Mouse (Mus musculus) thymus, postnatal 4 days (tissue): ENCODE measurements around the gene Gm10800.
"Not testable (repeated sequence)": the region's sequence is repeated elsewhere in the genome, so short reads cannot be mapped to it uniquely, and the experiment has no call there.

Experiments used
- DNase-seq: peaks from one replicate; pipeline ENCODE4 v3.0.0; 2021

Gm10800 gene

DNA sequence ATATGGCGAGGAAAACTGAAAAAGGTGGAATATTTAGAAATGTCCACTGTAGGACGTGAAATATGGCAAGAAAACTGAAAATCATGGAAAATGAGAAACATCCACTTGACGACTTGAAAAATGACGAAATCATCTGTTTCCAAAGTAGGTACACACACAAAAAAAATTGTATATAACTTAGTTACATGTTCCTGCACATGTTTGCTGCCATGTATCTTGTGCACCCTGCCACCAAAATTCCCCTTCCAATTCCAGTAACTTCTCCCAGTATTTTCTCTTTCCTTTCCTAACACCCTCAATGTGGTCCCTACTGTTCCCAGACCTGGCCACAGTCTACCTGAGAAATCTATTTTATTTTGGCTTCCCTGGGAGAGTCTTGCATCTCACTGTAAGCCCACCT lies at the start of gene Gm10800:
Gene Gm10800, minus strand, starts transcription at position 101 of the 400 bp plus-strand sequence.
- DNase-seq, result not testable (repeated sequence)

DNA sequence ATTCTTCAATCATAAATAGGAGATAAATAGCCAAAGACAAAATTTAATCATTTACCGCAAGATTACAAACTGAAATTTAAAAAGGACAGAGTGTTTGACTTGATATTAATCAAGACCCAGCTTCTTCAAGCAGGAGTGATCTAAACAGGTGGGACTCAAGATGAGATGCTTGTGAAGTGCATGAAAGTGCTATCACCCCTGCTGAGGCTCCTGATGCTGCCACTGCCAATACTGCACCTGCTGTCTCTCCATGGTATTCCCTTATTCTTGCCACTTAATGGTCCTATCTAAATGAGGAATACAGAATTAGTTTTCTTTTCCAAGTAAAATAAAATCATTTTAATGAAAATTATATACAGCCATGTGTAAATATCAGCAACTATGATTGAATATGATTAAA lies 30.4 kb upstream of the Gm10800 start:
- no peak for DNase-seq

DNA sequence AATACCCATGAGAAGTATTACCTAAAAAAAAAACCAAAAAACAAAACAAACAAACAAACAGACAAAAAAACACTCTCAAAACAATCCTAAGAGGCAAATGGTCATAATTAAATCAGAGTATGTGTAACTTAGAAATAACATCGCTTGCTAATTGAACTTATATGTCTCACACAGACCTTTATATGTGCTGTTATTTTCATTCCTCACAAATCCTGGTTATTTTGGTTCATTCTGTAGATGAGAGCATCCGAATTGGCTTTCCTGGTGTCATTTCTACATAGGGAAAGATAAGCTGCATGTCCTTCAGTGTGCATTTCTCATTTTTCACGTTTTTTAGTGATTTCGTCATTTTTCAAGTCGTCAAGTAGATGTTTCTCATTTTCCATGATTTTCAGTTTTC lies 5.2 kb downstream of the Gm10800 start, which contains the start of gene Gm10801:
Gene Gm10801, plus strand, starts transcription at position 301 of the 400 bp plus-strand sequence.
- DNase-seq, result not testable (repeated sequence)
